Mouse (Mus musculus): ENCODE measurements around the gene Speer4a. TPM values are rescaled to one million over a fixed set of nuclear protein-coding genes. Genes with fewer than 3 reads are reported as not detected.

Speer4a gene
- total RNA-seq (2023), result not detected

GRCm38 (mm10) chr5:26039458-26039857 is at the start of gene Speer4a:
TSS of gene Speer4a (minus strand) at chr5:26039558.

GRCm38 (mm10) chr5:26058481-26058880 is 19.1 kb upstream of the Speer4a start, which contains the start of gene Gm7347:
TSS of gene Gm7347 (minus strand) at chr5:26058581.

GRCm38 (mm10) chr5:26022816-26023215 is 16.5 kb downstream of the Speer4a start, which contains the start of gene Gm5862:
TSS of gene Gm5862 (minus strand) at chr5:26022916.

GRCm38 (mm10) chr5:26004698-26005097 is 34.7 kb downstream of the Speer4a start, which contains the start of gene Gm1979:
TSS of gene Gm1979 (minus strand) at chr5:26004798.

GRCm38 (mm10) chr5:25988550-25988949 is 50.8 kb downstream of the Speer4a start, which contains the start of gene Gm21698:
TSS of gene Gm21698 (minus strand) at chr5:25988650.

Other genes with a start within 250 kb of the Speer4a start
- gene Gm21663, start 97.2 kb downstream of the Speer4a start, total RNA-seq (2023), result not detected
- not detected for gene Gm21671, start 85.1 kb downstream of the Speer4a start, total RNA-seq (2023)
- gene Gm21680, start 66.9 kb downstream of the Speer4a start, total RNA-seq (2023), result not detected
- not detected for gene Gm21698, start 50.9 kb downstream of the Speer4a start, total RNA-seq (2023)
- gene Gm1979, start 34.8 kb downstream of the Speer4a start, total RNA-seq (2023), result not detected
- gene Gm5862, start 16.6 kb downstream of the Speer4a start, total RNA-seq (2023), result not detected
- not detected for gene Gm7347, start 19.0 kb upstream of the Speer4a start, total RNA-seq (2023)
- not detected for gene Gm10471, start 49.7 kb upstream of the Speer4a start, total RNA-seq (2023)
- not detected for gene 5031410I06Rik, start 65.8 kb upstream of the Speer4a start, total RNA-seq (2023)
- not detected for gene Gm10220, start 81.9 kb upstream of the Speer4a start, total RNA-seq (2023)
- not detected for gene Gm7361, start 218.1 kb upstream of the Speer4a start, total RNA-seq (2023)

Data from neutrophil, adult 83 days (primary cell).